Mouse (Mus musculus) hindbrain, embryonic 12.5 days (tissue): ENCODE results near the gene Acoxl. TPM values are rescaled to one million over a fixed set of nuclear protein-coding genes. Genes with fewer than 3 reads are reported as not detected.
"Not testable (repeated sequence)": the region's sequence is repeated elsewhere in the genome, so short reads cannot be mapped to it uniquely, and the experiment has no call there.

Source experiments
- ATAC-seq: fragments of 200-750 bp; cut with Nextera tagmentation; 2 replicates; pipeline ENCODE4 v1.8.0; 2017; ENCODE audit warnings: moderate TSS enrichment; ENCODE audit not compliant: low FRiP score
- H3K27ac ChIP-seq: fragments of 300-500 bp; sonication (generic); 2 replicates; pipeline ENCODE4 v1.5.1; 2016; ENCODE audit warnings: mild to moderate bottlenecking
- H3K27me3 ChIP-seq: fragments of 300-500 bp; sonication (generic); 2 replicates; pipeline ENCODE4 v1.6.1; 2016; ENCODE audit warnings: mild to moderate bottlenecking
- H3K36me3 ChIP-seq: fragments of 300-500 bp; sonication (generic); 2 replicates; pipeline ENCODE4 v1.6.1; 2016; ENCODE audit warnings: mild to moderate bottlenecking
- H3K4me1 ChIP-seq: fragments of 300-500 bp; sonication (generic); 2 replicates; pipeline ENCODE4 v1.6.1; 2016
- H3K4me2 ChIP-seq: fragments of 300-500 bp; sonication (generic); replicated peaks from 2 replicates; pipeline ENCODE4 v1.6.1; 2016; ENCODE audit warnings: mild to moderate bottlenecking
- H3K4me3 ChIP-seq: fragments of 300-500 bp; sonication (generic); 2 replicates; pipeline ENCODE4 v1.5.1; 2016; ENCODE audit warnings: mild to moderate bottlenecking
- H3K9ac ChIP-seq: fragments of 300-500 bp; sonication (generic); 2 replicates; pipeline ENCODE4 v1.6.1; 2016; ENCODE audit warnings: mild to moderate bottlenecking, moderate library complexity
- H3K9me3 ChIP-seq: fragments of 300-500 bp; sonication (generic); replicated peaks from 2 replicates; pipeline ENCODE4 v1.6.1; 2016; ENCODE audit warnings: mild to moderate bottlenecking
- WGBS: fragments of 180-500 bp; shearing (Covaris S2); methylation state at CpG from one replicate; pipeline ENCODE4 v1.1.7; 2016; 5-methylcytosine and 5-hydroxymethylcytosine counted together
- polyA plus RNA-seq: library from polyadenylated mRNA; unstranded; fragments of >200 nt; fragmentation: Nextera tagmentation; extraction: Ambion mirVana; gene quantifications from 2 replicates; pipeline ENCODE4 v1.2.1, GENCODE M21; 2016

Gene Acoxl
- polyA plus RNA-seq, 1 experiment from 2014 or later: 0.15 TPM

DNA sequence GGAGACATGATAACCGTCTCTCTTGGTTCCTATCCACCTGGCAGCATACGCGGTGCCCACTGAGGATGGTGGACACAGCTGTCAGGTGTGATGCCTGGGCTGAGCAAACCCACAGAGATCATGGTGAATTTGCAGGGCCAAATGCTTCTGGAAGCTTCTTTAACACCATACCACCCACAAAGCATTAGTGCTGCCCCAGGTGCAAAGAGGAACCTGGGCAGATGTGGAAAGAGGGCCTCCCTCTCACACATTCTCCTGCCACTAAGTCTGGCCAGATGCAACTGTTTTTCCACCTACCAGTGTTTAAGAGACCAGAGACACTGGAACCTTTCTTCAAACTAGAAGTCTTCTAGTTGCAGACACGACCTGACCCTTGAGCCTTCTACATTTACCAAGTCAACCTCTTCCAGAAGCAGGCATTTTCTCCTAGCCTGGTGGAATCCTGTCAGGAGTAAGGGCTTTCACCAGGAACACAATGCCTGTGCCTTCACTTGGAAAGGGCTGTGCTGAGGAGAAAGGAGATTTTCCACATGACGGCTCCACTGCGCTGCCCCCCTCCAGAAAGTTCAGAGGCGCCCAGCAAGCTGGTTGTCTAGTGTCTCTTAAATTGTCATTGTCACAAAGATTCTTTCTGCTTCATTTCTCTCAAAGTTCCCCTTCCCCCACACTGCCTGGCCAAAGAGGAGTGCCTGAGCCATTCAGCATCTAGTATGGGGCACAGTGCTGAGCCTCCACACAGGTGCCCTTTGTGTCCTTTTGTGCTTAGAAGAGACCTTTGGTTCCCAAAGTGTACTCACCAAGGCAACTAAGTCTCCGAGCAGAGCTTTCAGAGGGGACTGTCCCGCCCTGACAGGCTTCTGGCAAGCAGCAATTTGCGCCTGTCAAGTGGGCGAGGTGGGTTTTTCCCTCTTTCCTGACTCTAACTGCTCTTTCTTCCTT is 253.0 kb downstream of the Acoxl start:
- H3K36me3 ChIP-seq: no peaks in the 10 kb centered on the region
- no peaks in the 10 kb centered on the region for H3K9me3 ChIP-seq
- H3K4me2 ChIP-seq: no peak overlapping the region
- H3K9ac ChIP-seq: no peak overlapping the region
- no peaks in the 10 kb centered on the region for H3K27me3 ChIP-seq
- peaks cover 15% of the 10 kb centered on the region for H3K4me1 ChIP-seq
- no peak overlapping the region for H3K4me3 ChIP-seq
- peak; percentile 61; the same call in 1 of the 2 replicates for ATAC-seq
- 45% methylated on average over 11 of the region's 11 CpGs for WGBS
- H3K27ac ChIP-seq: no peak overlapping the region

GRCm38 (mm10) chr2:128092451-128092850 is 253.8 kb downstream of the Acoxl start:
- Histone ChIP-seq H3K27ac (no peak overlapping the region), H3K4me3 (no peak overlapping the region), H3K4me2 (no peak overlapping the region), H3K36me3 (no peaks in the 10 kb centered on the region), H3K9ac (no peak overlapping the region), H3K4me1 (peaks cover 15% of the 10 kb centered on the region), H3K27me3 (no peaks in the 10 kb centered on the region), H3K9me3 (no peaks in the 10 kb centered on the region)
- 38% methylated on average over 2 of the region's 2 CpGs for WGBS
- ATAC-seq: no peak

- no peaks in the 10 kb centered on the region for H3K36me3 ChIP-seq
- no peaks in the 10 kb centered on the region for H3K9me3 ChIP-seq
- no peak overlapping the region for H3K4me3 ChIP-seq
- H3K27me3 ChIP-seq: no peaks in the 10 kb centered on the region
- no peak overlapping the region for H3K27ac ChIP-seq
- no peak overlapping the region for H3K9ac ChIP-seq
- WGBS: 77% methylated on average over 5 of the region's 5 CpGs
- H3K4me1 ChIP-seq: peaks cover 15% of the 10 kb centered on the region
- H3K4me2 ChIP-seq: no peak overlapping the region
- no peak for ATAC-seq
These were observed 255.5 kb downstream of the Acoxl start for GRCm38 (mm10) chr2:128094196-128094595.

- Histone ChIP-seq H3K9ac (no peak overlapping the region), H3K9me3 (no peaks in the 10 kb centered on the region), H3K4me2 (no peak overlapping the region), H3K27ac (no peak overlapping the region), H3K36me3 (no peaks in the 10 kb centered on the region), H3K4me3 (no peak overlapping the region), H3K4me1 (peaks cover 15% of the 10 kb centered on the region), H3K27me3 (no peaks in the 10 kb centered on the region)
- ATAC-seq: no peak
- WGBS: 81% methylated on average over 2 of the region's 2 CpGs
These were observed 255.9 kb downstream of the Acoxl start for GRCm38 (mm10) chr2:128094602-128095001.

DNA sequence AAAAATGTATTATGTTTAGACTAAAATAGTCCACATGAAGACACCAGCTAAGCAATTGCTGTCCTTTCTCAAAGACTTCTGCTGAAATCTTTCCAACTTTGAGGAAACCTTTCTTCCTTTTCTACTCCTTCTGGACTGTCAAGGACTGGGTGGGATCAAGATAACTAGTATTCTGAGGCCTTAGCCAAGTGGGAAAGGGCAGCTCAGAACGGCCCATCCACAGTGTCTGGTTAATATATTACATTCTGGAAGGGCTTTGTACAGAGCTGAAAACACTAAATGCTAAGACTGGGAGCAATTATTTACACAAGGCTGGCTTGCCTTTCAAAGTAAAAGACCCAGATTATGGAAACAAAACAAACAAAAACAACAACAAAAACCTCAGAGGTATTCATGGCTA is 256.6 kb downstream of the Acoxl start:
- ATAC-seq: no peak
- no peak overlapping the region for H3K27ac ChIP-seq
- no peaks in the 10 kb centered on the region for H3K27me3 ChIP-seq
- H3K36me3 ChIP-seq: no peaks in the 10 kb centered on the region
- H3K4me1 ChIP-seq: peaks cover 15% of the 10 kb centered on the region
- no peak overlapping the region for H3K4me2 ChIP-seq
- 37% methylated on average over 1 of the region's 1 CpGs for WGBS
- H3K9ac ChIP-seq: no peak overlapping the region
- no peak overlapping the region for H3K4me3 ChIP-seq
- H3K9me3 ChIP-seq: no peaks in the 10 kb centered on the region

GRCm38 (mm10) chr2:128096070-128096469 is 257.4 kb downstream of the Acoxl start:
- ATAC-seq: no peak
- 97% methylated on average over 1 of the region's 1 CpGs for WGBS

DNA sequence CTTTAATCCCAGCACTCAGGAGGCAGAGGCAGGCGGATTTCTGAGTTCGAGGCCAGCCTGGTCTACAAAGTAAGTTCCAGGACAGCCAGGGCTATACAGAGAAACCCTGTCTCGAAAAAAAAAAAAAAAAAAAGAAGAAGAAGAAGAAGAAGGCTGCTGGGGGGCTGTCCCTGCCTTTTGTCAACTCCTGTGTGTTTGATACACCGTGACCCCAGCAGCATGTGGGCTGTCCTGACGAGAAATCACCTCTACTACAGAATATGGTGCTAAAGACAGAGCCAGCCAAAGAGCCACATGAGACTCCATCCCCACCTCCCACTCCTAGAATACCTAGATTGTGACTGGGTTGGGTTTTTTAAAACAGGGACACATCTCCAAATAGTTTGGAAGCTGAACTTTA is 259.4 kb downstream of the Acoxl start:
- H3K27ac ChIP-seq, H3K4me3 ChIP-seq, ATAC-seq, H3K4me1 ChIP-seq, H3K4me2 ChIP-seq, H3K36me3 ChIP-seq, H3K27me3 ChIP-seq, H3K9ac ChIP-seq, H3K9me3 ChIP-seq: not testable (repeated sequence)
- 79% methylated on average over 4 of the region's 5 CpGs for WGBS

More at GRCm38 (mm10) chr2:128096070-128096469, 257.4 kb downstream of the Acoxl start:
- Histone ChIP-seq H3K4me3 (no peak overlapping the region), H3K27ac (no peak overlapping the region), H3K4me1 (peaks cover 15% of the 10 kb centered on the region), H3K9me3 (no peaks in the 10 kb centered on the region), H3K36me3 (no peaks in the 10 kb centered on the region), H3K4me2 (no peak overlapping the region), H3K9ac (no peak overlapping the region), H3K27me3 (no peaks in the 10 kb centered on the region)

GRCm38 (mm10) chr2:128102086-128102485 is 263.4 kb downstream of the Acoxl start:
- H3K27me3 ChIP-seq: no peaks in the 10 kb centered on the region
- H3K4me1 ChIP-seq: no peaks in the 10 kb centered on the region
- no peak overlapping the region for H3K4me2 ChIP-seq
- no peak overlapping the region for H3K9ac ChIP-seq
- no peak overlapping the region for H3K27ac ChIP-seq
- H3K4me3 ChIP-seq: no peak overlapping the region
- H3K9me3 ChIP-seq: no peaks in the 10 kb centered on the region
- WGBS: 89% methylated on average over 9 of the region's 9 CpGs
- no peak for ATAC-seq
- no peaks in the 10 kb centered on the region for H3K36me3 ChIP-seq

- Histone ChIP-seq H3K36me3 (no peaks in the 10 kb centered on the region), H3K9ac (no peak overlapping the region), H3K9me3 (no peaks in the 10 kb centered on the region), H3K27ac (no peak overlapping the region), H3K27me3 (no peaks in the 10 kb centered on the region), H3K4me2 (no peak overlapping the region), H3K4me3 (no peak overlapping the region), H3K4me1 (no peaks in the 10 kb centered on the region)
- 73% methylated on average over 5 of the region's 5 CpGs for WGBS
- ATAC-seq: no peak
These were observed 266.1 kb downstream of the Acoxl start for GRCm38 (mm10) chr2:128104815-128105214.

- 83% methylated on average over 11 of the region's 11 CpGs for WGBS
These were observed 267.0 kb downstream of the Acoxl start for GRCm38 (mm10) chr2:128105651-128106050.

GRCm38 (mm10) chr2:128111537-128111936 is 272.9 kb downstream of the Acoxl start:
- no peak overlapping the region for H3K9ac ChIP-seq
- H3K36me3 ChIP-seq: no peaks in the 10 kb centered on the region
- no peaks in the 10 kb centered on the region for H3K9me3 ChIP-seq
- no peak overlapping the region for H3K4me2 ChIP-seq
- H3K4me3 ChIP-seq: no peak overlapping the region
- no peak for ATAC-seq
- 78% methylated on average over 9 of the region's 9 CpGs for WGBS
- no peaks in the 10 kb centered on the region for H3K4me1 ChIP-seq
- no peak overlapping the region for H3K27ac ChIP-seq
- H3K27me3 ChIP-seq: no peaks in the 10 kb centered on the region

More at GRCm38 (mm10) chr2:128105651-128106050, 267.0 kb downstream of the Acoxl start:
- no peak overlapping the region for H3K9ac ChIP-seq
- no peaks in the 10 kb centered on the region for H3K36me3 ChIP-seq
- H3K4me3 ChIP-seq: no peak overlapping the region
- H3K4me1 ChIP-seq: no peaks in the 10 kb centered on the region
- no peaks in the 10 kb centered on the region for H3K9me3 ChIP-seq
- no peak overlapping the region for H3K27ac ChIP-seq
- H3K4me2 ChIP-seq: no peak overlapping the region
- no peak for ATAC-seq
- no peaks in the 10 kb centered on the region for H3K27me3 ChIP-seq

DNA sequence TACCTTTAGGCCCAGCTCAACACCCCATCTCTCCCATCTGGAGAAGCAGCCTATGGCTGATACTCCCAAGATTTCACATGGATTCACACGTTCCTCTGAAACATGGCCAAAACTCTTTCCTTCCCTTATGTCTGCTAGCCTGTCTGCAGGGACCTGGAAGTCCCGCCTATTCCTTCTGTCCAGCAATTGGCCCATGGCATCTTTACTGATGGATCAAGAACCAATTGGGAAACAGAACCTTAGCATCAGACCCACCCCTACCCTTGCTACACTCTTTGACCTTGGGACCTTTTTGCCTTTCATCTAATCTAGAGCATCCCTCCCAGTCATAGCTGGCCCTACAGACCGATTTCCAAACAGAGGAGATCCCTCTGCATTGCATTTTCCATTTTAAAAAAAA is 275.9 kb downstream of the Acoxl start:
- WGBS: 81% methylated on average over 3 of the region's 3 CpGs
- Histone ChIP-seq H3K9me3 (no peaks in the 10 kb centered on the region), H3K4me2 (no peak overlapping the region), H3K9ac (no peak overlapping the region), H3K4me3 (no peak overlapping the region), H3K27ac (no peak overlapping the region), H3K27me3 (no peaks in the 10 kb centered on the region), H3K36me3 (no peaks in the 10 kb centered on the region), H3K4me1 (no peaks in the 10 kb centered on the region)
- ATAC-seq: no peak

- ATAC-seq: no peak
- Histone ChIP-seq H3K4me2 (no peak overlapping the region), H3K36me3 (no peaks in the 10 kb centered on the region), H3K27me3 (no peaks in the 10 kb centered on the region; the same call in 1 of the 2 replicates), H3K4me1 (no peaks in the 10 kb centered on the region), H3K4me3 (no peak overlapping the region), H3K9ac (no peak overlapping the region), H3K27ac (no peak overlapping the region), H3K9me3 (no peaks in the 10 kb centered on the region)
- WGBS: 25% methylated on average over 4 of the region's 4 CpGs
These were observed 276.9 kb downstream of the Acoxl start for GRCm38 (mm10) chr2:128115579-128115978.
